Mouse (Mus musculus) lung, adult 18-20 months (tissue): ENCODE data around the gene Golga7b.

ENCODE experiments used
- DNase-seq, 2 experiments: peaks; one replicate each; pipeline ENCODE4 v3.0.0; 2022; ENCODE audit warnings: mixed read lengths in 2 of 2

Gene Golga7b

DNA sequence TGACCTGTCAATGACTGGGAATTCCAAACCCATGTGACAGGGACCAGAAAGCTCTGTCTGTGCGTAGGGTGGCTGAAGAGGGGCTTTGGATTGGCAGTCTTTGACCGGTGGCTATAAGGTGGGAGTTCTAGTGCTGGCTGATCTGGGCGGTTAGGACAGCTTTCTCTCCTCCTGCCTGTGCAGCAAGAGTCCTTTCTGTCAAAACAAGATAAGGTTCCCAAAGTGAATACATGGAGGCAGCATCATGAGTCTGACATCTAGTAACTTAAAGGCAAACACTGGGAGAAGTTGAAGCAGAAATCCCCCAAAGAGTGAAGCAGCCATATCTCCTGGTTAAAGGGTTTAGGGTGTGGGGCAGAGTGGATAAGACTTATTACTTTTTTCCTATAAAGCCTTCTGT, at the start of gene Golga7b:
Gene Golga7b (plus strand): TSS at position 56 of the 400 bp plus-strand sequence.
- no peak for DNase-seq

DNA sequence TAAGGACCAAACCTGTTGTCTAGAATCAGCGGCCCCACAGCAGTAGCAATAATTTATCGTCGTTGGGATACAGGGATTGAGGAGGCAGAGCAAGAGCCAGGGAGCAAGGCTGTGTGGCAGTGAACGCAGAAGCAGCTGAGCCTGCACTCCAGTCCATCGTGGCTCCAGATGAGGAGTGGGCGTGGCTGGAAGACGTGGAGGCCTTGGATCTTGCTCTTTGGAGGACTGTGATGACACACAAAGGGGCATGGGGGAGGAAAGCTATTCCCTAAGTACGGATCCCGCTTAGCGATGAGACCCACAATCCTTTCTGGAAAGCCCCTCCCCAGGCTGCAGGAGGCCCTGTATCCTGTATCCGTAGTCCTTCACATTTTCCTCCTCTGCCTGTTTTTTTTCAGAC, 49.3 kb upstream of the Golga7b start:
- no peak for DNase-seq

DNA sequence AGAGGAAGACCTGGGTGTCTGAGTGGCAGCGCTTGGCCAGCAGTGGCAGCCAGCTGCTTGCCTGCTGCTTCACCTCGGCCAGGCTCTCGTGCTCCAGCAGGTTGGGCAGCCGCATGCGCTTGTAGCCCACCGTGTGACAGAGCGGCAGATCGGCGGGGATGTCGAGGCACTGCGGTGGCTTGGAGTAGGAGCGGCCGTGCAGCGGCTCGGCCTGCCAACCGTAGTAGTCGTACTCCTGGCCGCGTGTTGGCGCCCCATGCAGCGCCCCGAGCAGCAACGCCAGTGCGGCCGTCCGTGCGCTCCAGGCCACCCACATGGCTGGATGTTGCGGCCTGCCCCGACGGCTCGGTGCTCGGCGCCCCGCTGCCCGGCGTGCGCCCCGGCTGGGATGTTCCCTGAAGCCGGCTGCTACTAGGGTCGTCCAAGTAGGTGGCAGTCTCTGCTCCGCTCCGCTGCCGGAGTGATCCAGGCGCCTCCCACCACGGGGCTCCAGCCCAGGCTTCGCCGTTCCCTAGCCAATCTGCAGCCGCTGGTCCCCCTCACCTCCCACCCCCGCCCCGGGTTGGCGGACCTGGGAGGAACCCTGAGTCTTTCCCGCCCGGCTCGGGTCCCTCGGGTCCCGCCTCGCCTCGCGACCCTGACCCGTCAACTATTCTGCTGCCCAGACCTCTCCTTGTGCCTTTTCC, 45.5 kb upstream of the Golga7b start, which contains the start of gene Sfrp5:
Gene Sfrp5 (minus strand): TSS at position 557 of the 686 bp plus-strand sequence.
- DNase-seq: no peak

DNA sequence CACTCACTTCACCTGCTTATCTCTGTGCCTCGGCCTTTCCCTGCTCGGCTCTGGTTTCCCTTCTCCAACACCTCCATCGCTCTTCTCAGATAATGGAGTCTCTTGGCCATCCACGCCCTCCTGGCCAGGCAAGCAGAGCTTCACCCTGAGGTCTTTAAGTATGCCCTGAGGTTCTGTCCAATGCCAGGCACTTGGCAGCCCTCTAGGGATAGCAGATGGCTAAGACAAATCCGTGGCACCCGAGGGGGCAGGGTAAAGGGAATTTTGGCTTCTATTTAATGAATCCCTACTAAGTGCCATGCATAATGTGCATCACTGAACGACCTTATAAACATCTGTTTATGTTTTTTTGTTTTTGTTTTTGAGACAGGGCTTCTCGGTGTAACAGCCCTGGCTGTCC, 44.9 kb upstream of the Golga7b start:
- no peak for DNase-seq

DNA sequence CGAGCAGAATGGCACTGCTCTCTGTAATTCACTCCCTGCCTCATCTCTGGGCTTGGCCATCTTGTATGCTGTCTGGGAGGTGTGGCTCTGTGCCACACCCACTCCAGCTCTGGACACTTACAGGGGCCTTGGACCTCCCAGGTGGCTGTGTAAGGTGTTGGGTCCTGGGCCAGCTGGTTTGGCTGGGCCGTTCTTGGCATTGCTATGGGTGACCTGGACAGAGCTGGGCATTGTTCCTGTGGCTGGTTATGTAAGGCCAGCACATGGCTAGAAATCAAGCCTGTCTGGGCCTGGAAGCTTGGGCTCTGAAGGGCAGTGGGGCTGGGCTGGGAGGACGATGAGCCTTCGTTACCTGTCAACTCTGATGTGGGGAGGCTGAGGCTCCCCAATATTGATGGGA, 43.1 kb upstream of the Golga7b start:
- peak; percentile 16 to 38 for DNase-seq

DNA sequence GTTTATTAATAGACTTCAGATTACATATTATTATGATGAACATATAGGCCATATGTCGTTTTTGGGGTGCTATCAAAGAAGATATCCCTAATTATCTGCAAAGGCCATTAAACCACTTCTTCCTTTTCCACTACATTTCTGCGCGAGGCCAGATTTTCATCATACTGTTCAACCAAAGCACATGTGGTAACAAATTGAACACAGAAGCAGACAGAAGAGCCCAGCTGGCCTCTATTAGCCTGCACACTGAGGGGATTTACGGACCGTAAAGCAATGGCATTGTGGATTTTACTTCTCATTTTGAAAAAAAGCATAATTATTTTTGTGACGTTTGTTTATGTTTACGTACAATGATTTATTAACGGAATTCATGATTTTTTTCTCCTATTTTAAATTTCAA, 42.2 kb upstream of the Golga7b start:
- DNase-seq: no peak

DNA sequence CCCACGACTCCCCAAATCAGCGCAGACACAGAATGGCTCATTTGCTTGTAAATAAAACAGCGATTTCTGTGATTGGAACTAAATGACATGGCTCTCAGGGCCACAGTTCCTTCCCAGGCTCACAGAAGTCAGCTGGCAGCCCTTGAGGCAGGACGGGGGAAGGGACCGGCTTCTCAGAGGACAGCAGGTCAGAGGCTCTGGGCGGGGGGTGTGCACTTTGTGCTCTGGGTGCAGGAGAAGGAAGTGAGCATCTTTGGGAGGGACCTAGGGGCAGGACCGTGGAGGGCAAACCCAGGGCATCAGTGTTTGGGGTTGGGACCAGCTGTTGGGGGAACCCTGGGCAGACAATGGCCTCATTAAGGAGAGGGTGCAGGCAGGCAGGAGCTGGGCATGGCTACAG, 37.9 kb upstream of the Golga7b start:
- no peak for DNase-seq

DNA sequence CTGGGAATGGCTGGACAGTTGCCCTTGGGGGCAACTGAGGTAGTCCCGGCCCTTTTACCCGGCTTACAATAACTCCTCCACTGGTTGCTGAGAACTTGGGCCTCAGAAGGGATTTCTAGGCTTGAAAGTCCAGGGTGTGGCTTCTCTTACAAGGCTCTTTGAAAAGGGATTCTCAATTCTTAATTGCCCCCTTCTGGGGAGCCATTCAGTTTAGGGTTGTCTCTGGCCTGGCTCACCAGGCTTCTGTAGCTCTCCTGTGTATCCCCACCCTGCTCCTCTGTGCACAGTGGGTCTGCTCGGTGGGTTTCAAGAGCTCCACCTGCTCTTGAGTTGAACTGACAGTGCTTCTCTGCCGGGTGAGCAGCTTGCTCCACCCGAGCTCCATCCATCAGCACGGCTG, 37.4 kb upstream of the Golga7b start:
- no peak for DNase-seq

DNA sequence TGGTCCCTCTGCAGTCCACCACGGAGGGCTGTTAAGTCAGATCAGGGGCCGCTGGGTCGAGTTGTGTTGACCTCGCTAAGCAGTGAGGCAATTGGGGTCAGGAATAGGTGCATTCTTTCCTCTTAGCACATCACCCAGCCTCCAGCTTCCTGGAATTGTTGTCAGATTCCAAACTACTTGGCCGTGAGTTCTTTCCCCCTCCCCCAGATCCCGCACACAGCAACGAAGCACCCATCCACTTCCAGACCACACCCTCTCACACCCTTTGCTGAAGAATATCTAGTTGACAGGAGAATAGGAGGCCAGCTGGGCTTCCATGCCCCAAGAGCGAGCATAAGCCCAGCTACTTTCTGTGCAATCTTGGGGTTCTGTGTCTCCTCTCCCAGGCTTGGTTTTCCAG, 35.4 kb upstream of the Golga7b start:
- no peak for DNase-seq

DNA sequence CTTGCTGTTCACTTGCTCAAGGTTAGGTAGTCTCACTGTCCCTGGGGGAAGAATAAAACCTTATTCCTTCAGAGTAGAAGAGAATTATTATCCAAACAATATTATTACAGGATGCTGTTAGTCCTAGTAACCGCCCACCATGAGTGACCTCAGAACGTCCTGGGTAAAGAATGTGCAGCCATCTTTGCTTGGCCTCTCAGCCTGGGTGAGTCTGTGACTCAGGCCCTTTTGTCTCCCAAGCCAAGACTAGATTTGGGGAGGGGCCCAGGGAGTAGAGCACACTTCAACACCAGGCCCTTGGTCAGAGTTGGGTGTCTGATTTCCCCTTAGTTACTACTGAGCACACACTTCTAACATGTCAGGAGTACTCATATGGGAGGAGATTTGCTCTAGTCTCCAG, 32.8 kb upstream of the Golga7b start:
- no peak for DNase-seq

DNA sequence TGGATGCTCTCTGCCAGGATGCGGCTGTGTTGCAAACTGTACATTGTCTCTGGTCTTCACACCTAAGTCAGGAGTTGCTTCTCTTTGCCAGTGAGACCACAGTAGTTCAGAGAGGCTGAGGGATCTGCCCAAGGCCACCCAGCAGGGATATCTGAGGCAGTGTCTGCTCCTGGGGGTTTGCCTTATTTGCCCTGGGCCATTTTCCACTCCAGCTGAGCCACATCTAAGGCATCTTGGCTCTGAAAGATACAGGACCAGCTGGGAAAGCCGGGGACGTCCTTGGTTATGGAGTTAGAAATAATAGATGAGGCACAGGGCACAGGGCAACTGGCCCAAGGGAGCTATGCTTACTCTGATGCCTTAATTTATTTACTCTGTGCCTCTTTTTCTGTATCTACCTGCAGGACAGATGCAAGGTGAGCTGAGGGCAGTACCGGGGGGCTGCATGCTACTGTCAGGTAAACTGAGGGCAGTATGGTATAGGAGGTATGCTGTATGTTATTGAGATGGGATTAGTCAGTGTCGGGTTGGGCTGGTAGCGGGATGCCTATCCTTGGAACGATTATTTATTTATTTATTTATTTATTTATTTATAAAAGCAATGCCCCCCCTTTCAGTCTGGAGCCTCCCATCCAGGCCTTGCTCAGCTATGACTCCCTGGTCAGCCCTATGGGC, 30.5 kb upstream of the Golga7b start:
- DNase-seq: no peak

DNA sequence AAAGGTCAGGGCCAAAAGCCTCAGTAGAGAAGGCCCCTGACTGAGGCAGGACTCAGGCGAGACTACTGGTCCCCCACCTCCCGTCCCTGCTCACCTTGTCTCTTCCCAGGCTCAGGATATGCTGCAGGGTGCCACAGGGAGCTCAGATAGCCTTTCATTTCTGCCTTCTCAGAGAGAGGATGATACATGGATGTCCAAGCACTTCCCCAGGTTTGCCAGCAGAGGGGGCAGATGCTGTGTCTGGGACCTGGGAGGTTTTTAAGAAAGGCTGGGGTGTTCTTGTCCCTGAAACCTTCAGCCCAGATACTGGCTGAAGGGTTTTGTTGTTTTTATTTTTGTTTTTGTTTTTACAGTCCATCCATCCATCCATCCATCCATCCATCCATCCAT, 30.0 kb upstream of the Golga7b start:
- DNase-seq: no peak

DNA sequence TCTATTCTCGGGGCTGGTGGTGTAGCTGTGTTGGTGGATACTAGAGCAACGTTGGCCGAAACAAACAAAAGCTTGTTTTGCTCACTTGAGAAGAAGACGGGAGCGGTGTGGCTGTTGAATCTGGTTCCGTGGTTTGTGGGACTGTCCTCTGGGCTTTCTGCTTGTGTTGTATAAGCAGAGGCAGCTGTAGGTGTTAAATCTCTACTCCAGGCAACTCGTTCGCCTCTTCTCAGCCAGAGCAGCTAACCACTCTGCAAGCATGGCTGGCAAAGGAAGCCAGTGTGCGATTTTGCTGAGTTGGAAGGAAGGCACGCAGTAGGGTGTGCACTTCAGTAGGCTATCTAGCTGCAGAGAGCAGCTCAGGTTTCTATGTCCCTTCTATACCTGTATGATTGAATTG, 20.9 kb upstream of the Golga7b start:
- no peak for DNase-seq

DNA sequence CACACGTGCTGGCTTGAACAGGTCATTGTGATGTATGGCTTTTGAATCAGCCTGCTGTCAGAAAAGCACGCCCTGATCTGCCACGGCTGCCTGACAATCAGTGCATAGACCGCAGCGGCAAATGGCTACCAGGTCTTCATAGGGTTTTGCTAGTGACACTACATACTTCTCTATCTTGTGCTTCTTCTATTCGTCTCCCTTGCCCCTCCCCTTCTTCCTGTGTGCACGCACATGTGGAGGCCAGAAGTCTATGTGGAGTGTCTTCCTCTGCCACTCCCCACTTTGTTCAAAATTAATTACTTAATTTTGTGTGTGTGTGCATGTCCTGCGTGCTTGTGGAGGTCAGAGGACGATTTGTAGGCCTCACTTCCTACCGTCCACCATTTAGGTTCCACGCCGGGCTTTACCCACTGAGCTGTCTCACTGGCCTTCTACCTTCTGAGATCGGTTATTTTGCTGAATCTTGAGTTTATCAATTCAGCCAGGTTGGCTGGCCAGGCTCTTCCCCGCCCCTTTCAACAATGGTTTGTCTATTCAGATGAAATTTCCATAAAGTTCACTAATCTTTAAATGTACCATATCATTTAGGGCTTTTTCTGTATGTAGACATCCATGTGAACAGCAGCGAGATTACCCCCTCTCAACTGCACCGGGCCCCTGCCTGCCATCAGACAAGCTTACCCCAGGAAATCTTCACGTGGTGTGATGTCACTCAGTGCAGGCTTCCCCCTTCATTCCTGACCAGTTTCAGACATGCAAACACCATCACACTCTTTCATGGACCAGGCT, 17.7 kb upstream of the Golga7b start:
- DNase-seq: no peak

DNA sequence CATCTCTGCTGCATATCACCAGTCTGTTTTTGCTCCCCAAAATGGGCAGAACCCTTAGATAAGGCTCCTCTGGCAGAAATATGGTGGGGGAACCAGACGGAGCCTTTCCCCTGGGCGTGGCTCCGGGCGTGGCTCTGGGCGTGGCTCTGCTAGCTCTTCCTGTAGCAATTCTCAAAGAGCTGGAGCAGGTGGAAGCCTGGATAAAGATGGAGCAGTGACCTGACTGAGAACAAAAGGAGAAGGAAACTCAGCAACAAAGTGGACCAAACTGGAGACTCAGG, 17.1 kb upstream of the Golga7b start:
- no peak for DNase-seq

DNA sequence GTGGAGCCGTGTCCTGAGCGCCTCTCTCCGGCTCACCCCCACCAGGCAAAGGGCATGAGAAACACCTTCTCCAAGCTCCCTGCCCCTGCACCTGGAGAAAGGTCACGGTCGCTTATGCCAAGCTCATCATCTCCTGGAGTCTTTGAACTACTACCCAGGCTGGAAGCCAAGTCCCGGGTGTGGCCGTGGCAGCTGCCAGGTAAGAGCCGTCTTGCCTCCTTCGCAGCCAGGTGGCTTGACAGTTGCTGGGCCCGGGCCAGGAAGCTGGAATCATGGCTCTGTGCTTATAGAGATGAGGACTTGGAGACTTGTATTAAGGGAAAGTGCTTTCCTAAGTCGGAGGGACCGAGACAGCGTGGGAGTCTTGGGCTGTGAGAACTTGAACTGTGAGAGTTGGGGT, 16.4 kb upstream of the Golga7b start:
- peak in 1 of 2 experiments; percentile 3 for DNase-seq

DNA sequence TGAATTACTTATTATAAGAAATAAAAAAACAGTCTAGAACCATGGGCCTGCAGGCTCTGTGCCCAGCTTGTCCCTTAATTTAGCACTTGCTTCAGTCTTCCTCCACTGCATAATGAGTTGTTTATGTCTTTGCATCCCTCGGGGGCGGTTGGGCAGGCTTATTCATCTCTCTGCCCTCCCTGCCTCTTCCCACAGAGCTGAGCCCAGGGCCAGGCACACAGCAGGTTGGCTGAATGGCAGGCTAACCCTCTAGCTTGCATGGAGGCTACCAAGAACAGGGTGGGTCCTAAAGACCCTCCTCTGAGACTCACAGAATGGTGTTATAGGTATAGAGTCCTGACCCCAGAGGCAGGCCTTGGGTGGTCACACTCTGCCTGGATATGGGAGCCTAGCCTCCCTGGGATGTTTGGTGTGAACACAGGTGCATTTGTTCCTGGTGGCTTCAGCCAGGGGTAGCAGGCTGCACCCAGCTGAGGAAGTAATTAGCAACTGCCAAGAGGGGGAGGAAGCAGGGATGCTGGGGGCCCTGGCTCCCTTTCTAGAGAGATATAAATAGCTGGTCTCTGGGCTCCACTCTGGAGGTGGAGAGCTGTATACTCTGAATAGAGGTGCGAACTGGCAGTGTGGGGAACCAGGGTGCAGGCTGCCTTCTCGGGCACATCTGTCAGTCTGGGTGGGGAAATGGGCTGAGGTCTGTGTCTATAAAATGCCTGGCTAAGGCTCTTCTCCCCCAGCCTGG, 9.6 kb upstream of the Golga7b start:
- DNase-seq: no peak

DNA sequence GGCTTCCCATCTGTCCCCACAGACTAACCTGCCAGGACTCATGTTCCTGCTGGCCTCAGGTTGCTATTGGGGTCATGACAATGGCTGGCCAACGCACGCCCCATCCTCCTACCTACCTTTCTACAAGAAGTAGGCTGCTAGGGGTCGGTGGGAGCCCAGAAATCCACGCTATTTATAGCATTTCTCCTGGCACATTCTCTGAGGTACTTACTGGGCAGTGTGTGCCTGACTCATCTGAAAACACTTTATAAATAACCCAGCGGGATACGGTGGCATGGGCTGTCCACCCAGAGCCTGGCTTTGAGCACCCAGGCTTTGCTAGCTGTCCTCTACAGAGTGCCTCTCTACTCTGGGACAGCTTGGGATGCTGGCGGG, 9.0 kb upstream of the Golga7b start:
- no peak for DNase-seq

DNA sequence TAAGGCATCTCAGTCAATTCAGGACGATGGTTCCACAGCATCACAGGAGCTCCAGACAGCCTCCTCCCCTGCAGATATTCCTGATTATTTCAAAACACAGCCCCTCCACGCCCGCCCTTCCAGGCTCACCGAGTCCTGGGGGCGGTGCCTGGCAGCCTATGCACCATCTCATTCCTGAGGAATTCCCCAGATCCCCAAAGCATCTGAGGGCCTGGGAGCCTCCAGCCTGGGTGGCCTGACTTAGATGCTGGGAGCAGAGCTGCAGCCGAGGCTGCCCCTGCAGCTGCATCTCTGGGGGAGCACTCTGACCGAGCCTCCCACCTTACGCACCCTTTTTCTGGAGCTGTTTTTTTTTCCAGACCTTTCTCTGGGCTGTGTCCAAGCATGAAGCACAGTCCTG, 6.5 kb upstream of the Golga7b start:
- no peak for DNase-seq

DNA sequence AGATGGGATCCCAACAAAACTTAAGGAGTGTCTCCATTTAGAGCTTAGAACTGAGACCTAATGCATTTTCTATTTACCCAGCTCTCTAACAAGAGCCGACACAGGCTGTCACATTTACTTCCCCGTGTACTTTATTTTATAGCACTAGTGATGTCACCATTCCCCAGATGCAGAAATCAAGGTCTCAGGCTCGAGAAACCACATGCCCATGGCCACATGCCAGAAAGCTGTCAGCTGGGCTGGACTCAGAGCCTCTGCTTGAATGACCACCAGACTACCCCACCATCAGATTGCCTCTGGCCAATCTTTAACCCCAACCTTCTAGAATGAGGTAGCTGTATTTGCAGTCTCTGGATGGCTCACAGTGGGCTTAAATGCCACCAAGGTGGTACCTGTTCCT, 4.0 kb upstream of the Golga7b start:
- DNase-seq: no peak

DNA sequence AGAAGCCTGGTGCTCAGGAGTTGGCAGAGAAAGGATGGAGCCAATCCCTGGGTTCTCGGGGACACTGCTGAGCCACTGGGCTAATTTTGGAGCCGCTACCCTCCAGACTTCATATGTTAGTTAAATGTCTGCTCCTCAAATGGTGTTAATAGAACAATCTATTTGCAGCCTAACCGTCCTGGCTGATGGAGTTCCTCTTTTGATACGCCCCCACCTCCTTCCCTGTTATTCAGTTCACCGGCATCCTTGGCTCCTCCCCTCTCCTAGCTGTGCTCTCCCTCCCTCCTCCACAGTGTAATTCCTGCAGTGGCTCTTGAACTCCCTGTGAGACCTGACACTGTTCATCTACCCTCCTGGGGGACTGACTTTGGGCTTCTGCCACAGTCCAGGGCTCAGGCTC, 748 bp upstream of the Golga7b start:
- no peak for DNase-seq

DNA sequence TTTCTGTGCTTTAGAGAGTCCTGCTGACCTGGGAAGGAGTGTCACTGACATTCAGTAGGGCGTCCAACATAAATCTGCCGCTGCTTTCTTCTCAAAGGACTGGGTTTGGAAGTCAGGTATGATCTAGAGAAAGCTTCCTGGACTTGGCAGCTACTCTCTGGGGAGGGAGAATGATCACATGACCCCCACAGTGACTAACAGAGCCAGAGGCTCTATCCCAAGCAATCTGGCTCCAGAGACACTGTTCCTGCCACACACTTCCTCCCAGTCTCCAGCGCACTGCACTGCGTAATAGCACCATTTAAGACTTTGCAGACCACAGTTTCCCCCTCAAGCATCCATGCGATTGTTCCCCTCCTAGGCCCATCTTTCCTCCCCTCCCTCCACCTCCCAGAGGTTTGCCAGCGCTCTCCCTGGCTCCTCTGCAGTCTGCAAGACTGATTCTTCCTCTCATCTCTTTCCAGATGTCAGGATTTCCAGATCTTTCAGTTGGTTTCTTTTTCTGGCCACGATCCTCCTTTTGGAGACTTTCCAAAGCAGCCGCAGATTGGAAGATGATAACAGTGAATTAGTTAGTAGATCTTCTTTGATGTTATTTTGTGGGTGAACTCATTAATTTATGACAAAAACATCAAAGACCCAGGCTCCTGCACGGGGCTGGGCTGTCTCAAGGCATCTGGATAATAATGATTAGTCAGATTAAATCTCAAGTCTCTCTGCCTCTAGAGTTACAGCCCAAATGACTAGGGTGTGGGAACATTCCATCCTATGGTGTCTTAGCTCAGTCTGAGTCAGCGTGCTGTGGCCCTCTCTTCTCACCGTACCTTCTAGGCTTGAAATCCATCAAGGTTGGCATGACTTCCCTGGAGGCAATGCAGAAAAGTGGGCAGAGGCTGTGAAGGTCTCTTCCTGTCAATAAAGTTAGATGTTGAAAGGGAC, 2.9 kb downstream of the Golga7b start:
- no peak for DNase-seq

DNA sequence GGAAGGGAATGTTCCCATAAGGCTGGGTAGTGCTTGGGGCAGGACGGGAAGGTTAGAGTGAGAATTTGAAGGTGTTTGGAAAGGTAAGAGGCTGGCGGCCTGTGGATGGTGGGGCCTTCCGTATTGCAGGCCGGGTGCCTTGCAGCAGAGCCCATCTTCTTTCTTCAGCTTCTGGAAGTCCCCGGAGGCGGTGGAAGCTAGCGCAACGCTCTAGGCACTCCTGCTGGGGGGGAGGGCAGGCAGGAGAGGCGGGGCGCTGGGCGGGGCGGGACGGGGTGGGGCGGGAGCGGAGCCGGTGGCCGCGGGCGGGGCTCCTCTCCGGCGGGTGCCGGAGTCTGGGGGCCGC, 8.0 kb downstream of the Golga7b start:
- no peak for DNase-seq
